Mouse (Mus musculus): ENCODE results near the gene Foxc1. TPM values are rescaled to one million over a fixed set of nuclear protein-coding genes. Genes with fewer than 3 reads are reported as not detected.

Foxc1 gene
- polyA plus RNA-seq, 1 experiment from 2014 or later = 1.0 TPM

Other genes with a start within 250 kb of the Foxc1 start
- gene A530084C06Rik, start 247.3 kb upstream of the Foxc1 start, polyA plus RNA-seq (2015; fragmentation: Nextera tagmentation; extraction: Ambion mirVana) = not detected in 2 replicates
- 4.3 and 4.8 TPM in 2 replicates for gene Foxf2, start 180.8 kb upstream of the Foxc1 start, polyA plus RNA-seq (2015; fragmentation: Nextera tagmentation; extraction: Ambion mirVana)

Measured in forebrain, embryonic 15.5 days (tissue).